Mouse (Mus musculus): ENCODE measurements around the gene Kmt5c. TPM values are rescaled to one million over a fixed set of nuclear protein-coding genes. Genes with fewer than 3 reads are reported as not detected.

Kmt5c gene
- polyA plus RNA-seq (2015; fragmentation: Nextera tagmentation; extraction: Ambion mirVana), result 57.9 and 58.2 TPM in 2 replicates

GRCm38 (mm10) chr7:4739544-4740275, at the start of gene Kmt5c:
TSS of gene Kmt5c (plus strand) at chr7:4740115.
- Histone ChIP-seq H3K9me3 (replicated peaks) (no peaks in the 10 kb centered on the region), H3K4me1 (peaks cover 31% of the 10 kb centered on the region), H3K4me2 (replicated peaks) (peak within 1 kb of the TSS; percentile 80), H3K36me3 (peaks cover 20% of the 10 kb centered on the region; the same call in 1 of the 2 replicates), H3K9ac (peak within 1 kb of the TSS; percentile 80), H3K4me3 (replicated peaks) (peak within 1 kb of the TSS; percentile 81), H3K27ac (replicated peaks) (peak within 1 kb of the TSS; percentile 91), H3K27me3 (no peaks in the 10 kb centered on the region)
- WGBS, result under 1% methylated on average over 44 of the region's 44 CpGs
- peak; percentile 98 for ATAC-seq (ENCODE audit: insufficient number of reproducible peaks, low FRiP score, low TSS enrichment, low read depth)

- Histone ChIP-seq H3K9me3 (replicated peaks) (no peaks in the 10 kb centered on the region), H3K4me2 (replicated peaks) (peak within 1 kb of the TSS; percentile 88), H3K9ac (peak within 1 kb of the TSS; percentile 97), H3K36me3 (peaks cover 27% of the 10 kb centered on the region), H3K4me1 (peaks cover 14% of the 10 kb centered on the region), H3K4me3 (replicated peaks) (peak within 1 kb of the TSS; percentile 77), H3K27me3 (no peaks in the 10 kb centered on the region), H3K27ac (replicated peaks) (peak within 1 kb of the TSS; percentile 90)
- 2% methylated on average over 5 of the region's 18 CpGs for WGBS
- ATAC-seq (ENCODE audit: insufficient number of reproducible peaks, low FRiP score, low TSS enrichment, low read depth), result peak; percentile 62; the same call in 1 of the 2 replicates
These were observed 49.5 kb upstream of the Kmt5c start, which contains the start of gene Brsk1 for GRCm38 (mm10) chr7:4690387-4690786. TSS of gene Brsk1 (plus strand) at chr7:4690604.

- Histone ChIP-seq H3K9me3 (replicated peaks) (no peaks in the 10 kb centered on the region), H3K4me2 (replicated peaks) (peak overlapping the region; percentile 88), H3K9ac (peak overlapping the region; percentile 97), H3K27me3 (no peaks in the 10 kb centered on the region), H3K27ac (replicated peaks) (peak overlapping the region; percentile 90), H3K4me1 (peaks cover 14% of the 10 kb centered on the region), H3K36me3 (peaks cover 34% of the 10 kb centered on the region), H3K4me3 (replicated peaks) (peak overlapping the region; percentile 77)
- peak; percentile 59; the same call in 1 of the 2 replicates for ATAC-seq (ENCODE audit: insufficient number of reproducible peaks, low FRiP score, low TSS enrichment, low read depth)
- WGBS, result 4% methylated on average over 20 of the region's 35 CpGs
These were observed 48.8 kb upstream of the Kmt5c start for GRCm38 (mm10) chr7:4690951-4691653.

- Histone ChIP-seq H3K27ac (replicated peaks) (no peak overlapping the region), H3K9me3 (replicated peaks) (no peaks in the 10 kb centered on the region), H3K4me2 (replicated peaks) (no peak overlapping the region), H3K4me1 (peaks cover 14% of the 10 kb centered on the region), H3K36me3 (peaks cover 41% of the 10 kb centered on the region), H3K27me3 (no peaks in the 10 kb centered on the region), H3K4me3 (replicated peaks) (no peak overlapping the region), H3K9ac (no peak overlapping the region)
- ATAC-seq (ENCODE audit: insufficient number of reproducible peaks, low FRiP score, low TSS enrichment, low read depth), result no peak
- WGBS, result 90% methylated on average over 6 of the region's 6 CpGs
These were observed 46.9 kb upstream of the Kmt5c start for GRCm38 (mm10) chr7:4693004-4693403.

- no peak overlapping the region for H3K27ac ChIP-seq (replicated peaks)
- 47% methylated on average over 8 of the region's 8 CpGs for WGBS
- no peaks in the 10 kb centered on the region for H3K9me3 ChIP-seq (replicated peaks)
- H3K4me1 ChIP-seq, result peaks cover 3% of the 10 kb centered on the region; the same call in 1 of the 2 replicates
- no peak overlapping the region for H3K4me3 ChIP-seq (replicated peaks)
- H3K27me3 ChIP-seq, result no peaks in the 10 kb centered on the region
- no peak overlapping the region for H3K4me2 ChIP-seq (replicated peaks)
- ATAC-seq (ENCODE audit: insufficient number of reproducible peaks, low FRiP score, low TSS enrichment, low read depth), result no peak
- peaks cover 74% of the 10 kb centered on the region for H3K36me3 ChIP-seq
- H3K9ac ChIP-seq, result no peak overlapping the region
These were observed 37.6 kb upstream of the Kmt5c start for GRCm38 (mm10) chr7:4702334-4702733.

DNA sequence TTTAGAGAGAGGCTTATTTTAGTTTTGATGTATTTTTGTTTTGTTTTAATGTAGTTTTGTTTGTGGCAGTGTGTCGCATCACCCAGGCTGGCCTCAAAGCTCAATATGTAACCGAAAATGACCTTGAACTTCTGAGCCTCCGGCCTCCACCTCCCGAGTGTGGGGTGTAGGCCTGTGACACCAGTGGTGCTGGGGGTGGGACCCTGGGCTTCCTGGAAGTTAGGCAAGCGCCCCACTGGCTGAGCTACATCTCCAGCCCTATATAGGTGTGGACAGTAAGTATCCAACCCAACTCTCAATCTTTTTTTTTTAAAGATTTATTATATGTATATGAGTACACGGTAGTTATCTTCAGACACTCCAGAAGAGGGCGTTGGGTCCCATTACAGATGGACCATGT, 36.7 kb upstream of the Kmt5c start:
- Histone ChIP-seq H3K36me3 (peaks cover 75% of the 10 kb centered on the region), H3K9ac (no peak overlapping the region), H3K27me3 (no peaks in the 10 kb centered on the region), H3K4me3 (replicated peaks) (no peak overlapping the region), H3K4me2 (replicated peaks) (no peak overlapping the region), H3K27ac (replicated peaks) (no peak overlapping the region), H3K4me1 (peaks cover 3% of the 10 kb centered on the region; the same call in 1 of the 2 replicates), H3K9me3 (replicated peaks) (no peaks in the 10 kb centered on the region)
- WGBS, result 92% methylated on average over 7 of the region's 7 CpGs
- no peak for ATAC-seq (ENCODE audit: insufficient number of reproducible peaks, low FRiP score, low TSS enrichment, low read depth)

- ATAC-seq (ENCODE audit: insufficient number of reproducible peaks, low FRiP score, low TSS enrichment, low read depth), result no peak
- H3K36me3 ChIP-seq, result peaks cover 74% of the 10 kb centered on the region
- no peaks in the 10 kb centered on the region for H3K27me3 ChIP-seq
- no peak overlapping the region for H3K27ac ChIP-seq (replicated peaks)
- 46% methylated on average over 18 of the region's 18 CpGs for WGBS
- H3K4me3 ChIP-seq (replicated peaks), result no peak overlapping the region
- H3K9me3 ChIP-seq (replicated peaks), result no peaks in the 10 kb centered on the region
- H3K4me2 ChIP-seq (replicated peaks), result no peak overlapping the region
- no peak overlapping the region for H3K9ac ChIP-seq
- H3K4me1 ChIP-seq, result peaks cover 3% of the 10 kb centered on the region; the same call in 1 of the 2 replicates
These were observed 34.8 kb upstream of the Kmt5c start for GRCm38 (mm10) chr7:4705098-4705497.

GRCm38 (mm10) chr7:4712594-4712993, 27.3 kb upstream of the Kmt5c start:
- H3K36me3 ChIP-seq, result peaks cover 80% of the 10 kb centered on the region
- no peak overlapping the region for H3K9ac ChIP-seq
- no peaks in the 10 kb centered on the region for H3K9me3 ChIP-seq (replicated peaks)
- WGBS, result 88% methylated on average over 3 of the region's 3 CpGs
- H3K4me3 ChIP-seq (replicated peaks), result no peak overlapping the region
- H3K27me3 ChIP-seq, result no peaks in the 10 kb centered on the region
- ATAC-seq (ENCODE audit: insufficient number of reproducible peaks, low FRiP score, low TSS enrichment, low read depth), result no peak
- no peak overlapping the region for H3K4me2 ChIP-seq (replicated peaks)
- no peak overlapping the region for H3K27ac ChIP-seq (replicated peaks)
- no peaks in the 10 kb centered on the region for H3K4me1 ChIP-seq

DNA sequence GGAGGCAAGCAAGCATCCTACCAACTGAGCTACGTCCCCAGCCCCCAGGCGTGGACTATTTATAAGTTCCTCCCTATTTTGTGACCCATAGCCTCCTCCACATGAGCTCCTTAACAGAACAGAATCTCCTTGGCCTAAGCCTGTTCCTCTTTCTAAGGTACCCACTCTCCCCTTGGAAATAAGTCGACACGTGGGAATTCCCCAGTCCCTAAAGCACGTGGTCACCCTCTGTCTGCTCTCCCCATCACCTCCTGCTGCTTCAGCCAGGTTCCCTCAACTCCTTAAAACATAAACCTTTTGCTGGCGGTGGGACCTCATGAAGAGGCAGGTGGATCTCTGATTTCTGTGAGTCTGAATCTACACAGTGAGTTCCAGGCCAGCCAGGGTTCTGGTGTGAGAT, 23.0 kb upstream of the Kmt5c start:
- Histone ChIP-seq H3K4me3 (replicated peaks) (no peak overlapping the region), H3K4me1 (no peaks in the 10 kb centered on the region), H3K4me2 (replicated peaks) (no peak overlapping the region), H3K27ac (replicated peaks) (no peak overlapping the region), H3K36me3 (peaks cover 41% of the 10 kb centered on the region), H3K27me3 (no peaks in the 10 kb centered on the region), H3K9ac (no peak overlapping the region), H3K9me3 (replicated peaks) (no peaks in the 10 kb centered on the region)
- ATAC-seq (ENCODE audit: insufficient number of reproducible peaks, low FRiP score, low TSS enrichment, low read depth), result no peak
- WGBS, result 69% methylated on average over 6 of the region's 6 CpGs

DNA sequence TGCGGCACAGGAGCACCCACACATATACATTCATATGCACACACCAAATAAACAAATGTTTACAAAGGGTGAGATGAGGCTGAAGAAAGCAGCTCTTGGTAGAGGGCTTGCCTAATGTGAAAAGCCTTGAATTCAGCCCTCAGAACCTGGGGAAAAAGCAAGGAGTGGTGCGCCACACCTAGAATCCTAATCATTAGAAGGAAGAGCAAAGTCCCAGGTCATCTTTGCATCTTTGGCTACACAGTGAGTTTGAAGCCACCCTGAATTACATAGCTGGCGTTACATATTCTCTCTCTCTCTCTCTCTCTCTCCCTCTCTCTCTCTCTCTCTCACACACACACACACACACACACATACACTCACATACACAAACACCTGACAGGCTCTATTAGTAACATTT, 20.6 kb upstream of the Kmt5c start:
- Histone ChIP-seq H3K4me1 (0 out of 2 replicates have a peak, but pooled peaks cover 4% of the 10 kb centered on the region), H3K9ac (no peak overlapping the region), H3K27me3 (no peaks in the 10 kb centered on the region), H3K9me3 (replicated peaks) (no peaks in the 10 kb centered on the region), H3K4me2 (replicated peaks) (no peak overlapping the region), H3K27ac (replicated peaks) (no peak overlapping the region), H3K4me3 (replicated peaks) (no peak overlapping the region), H3K36me3 (peaks cover 22% of the 10 kb centered on the region)
- no peak for ATAC-seq (ENCODE audit: insufficient number of reproducible peaks, low FRiP score, low TSS enrichment, low read depth)
- 86% methylated on average over 3 of the region's 3 CpGs for WGBS

GRCm38 (mm10) chr7:4723508-4723907, 16.4 kb upstream of the Kmt5c start:
- WGBS, result 37% methylated on average over 12 of the region's 12 CpGs
- peak overlapping the region; percentile 33 for H3K4me3 ChIP-seq (replicated peaks)

More at GRCm38 (mm10) chr7:4723508-4723907, 16.4 kb upstream of the Kmt5c start:
- Histone ChIP-seq H3K27me3 (no peaks in the 10 kb centered on the region), H3K27ac (replicated peaks) (no peak overlapping the region), H3K9me3 (replicated peaks) (no peaks in the 10 kb centered on the region), H3K36me3 (no peaks in the 10 kb centered on the region), H3K9ac (no peak overlapping the region), H3K4me1 (0 out of 2 replicates have a peak, but pooled peaks cover 4% of the 10 kb centered on the region), H3K4me2 (replicated peaks) (peak overlapping the region; percentile 47)
- ATAC-seq (ENCODE audit: insufficient number of reproducible peaks, low FRiP score, low TSS enrichment, low read depth), result no peak
